ENCODE assay signal across 8 mouse cellular contexts in the genomic region with DNA sequence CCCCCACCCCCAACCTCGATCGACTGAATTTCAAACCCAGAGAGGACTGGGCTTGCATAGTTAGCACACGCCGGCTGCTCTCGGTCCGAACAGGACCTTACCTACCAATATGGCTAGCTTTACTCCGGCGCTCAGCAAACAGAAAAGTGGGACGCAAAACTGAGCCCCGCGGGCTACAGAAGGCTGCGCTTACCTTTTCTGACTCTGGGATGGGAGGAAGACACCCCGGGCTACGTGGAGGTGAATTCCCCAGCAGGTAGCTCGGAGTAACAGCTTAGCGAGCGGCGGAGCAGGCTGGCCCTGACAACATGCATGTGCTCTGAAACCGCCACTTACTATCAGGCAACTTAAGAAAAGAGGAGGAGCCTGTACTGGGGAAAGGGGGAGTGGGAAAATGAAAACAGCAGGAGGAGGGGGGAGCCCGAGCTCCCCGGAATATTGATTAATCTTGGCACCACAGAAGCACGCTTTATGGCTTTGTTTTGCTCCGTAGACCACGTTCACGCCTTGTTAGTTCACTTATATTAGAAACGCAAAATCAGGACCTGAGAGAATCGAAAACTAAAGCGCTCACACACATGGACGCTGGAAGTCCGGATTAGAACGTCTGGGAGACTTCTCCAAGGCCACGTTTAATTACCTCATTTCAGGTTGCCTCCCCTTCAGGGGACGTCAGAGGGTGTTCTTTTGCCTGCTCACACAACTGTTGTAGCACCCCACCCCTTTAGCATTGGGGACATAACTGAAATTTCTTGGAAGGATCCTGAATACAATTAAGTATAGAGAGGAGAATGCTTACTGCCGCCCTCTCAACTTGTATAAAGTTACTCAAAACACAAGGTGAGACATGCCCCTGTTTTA. TPM values are rescaled to one million over a fixed set of nuclear protein-coding genes. Genes with fewer than 3 reads are reported as not detected.
DNase-seq lines count a peak whose midpoint lies in the region; ATAC-seq and TF ChIP-seq lines count a peak whose summit lies in the region.

A gene (minus strand): TSS at position 619 of the 861 bp plus-strand sequence.

- no peak for TF ChIP-seq CTCF in thymus, adult 2 months (IDR thresholded peaks at IDR 0.05; ENCODE audit: borderline replicate concordance, control insufficient read depth, extremely low read depth, insufficient read depth, low read length, poor library complexity)
- no peak for TF ChIP-seq CTCF in midbrain, postnatal 0 days (IDR thresholded peaks at IDR 0.05)

- peak; percentile 6 for DNase-seq in thymus, adult 2 months
- no peak for DNase-seq in thymus, postnatal 10 days (ENCODE audit: low spot score in 2 of 2)
- peak; percentile 79 for DNase-seq in embryo, embryonic 9.5 days (ENCODE audit: extremely low spot score)
- DNase-seq in liver, embryonic 11.5 days (ENCODE audit: low spot score) = peak; percentile 63
- DNase-seq in midbrain, postnatal 0 days (ENCODE audit: low spot score) = peak; percentile 61
- DNase-seq in testis, postnatal 10 days (ENCODE audit: low spot score) = peak; percentile 45

- peaks cover 11% of the 10 kb centered on the region; the same call in 1 of the 2 replicates for H3K27me3 ChIP-seq in thymus, adult 2 months (ENCODE audit: control insufficient read depth, insufficient read depth, low read length)
- no peaks in the 10 kb centered on the region for H3K27me3 ChIP-seq in heart, embryonic 11.5 days (ENCODE audit: control insufficient read depth, insufficient read depth, low read length)
- H3K27me3 ChIP-seq in kidney, embryonic 15.5 days = 0 out of 2 replicates have a peak, but pooled peaks cover 8% of the 10 kb centered on the region
- H3K27me3 ChIP-seq in liver, embryonic 11.5 days (replicated peaks; ENCODE audit: control insufficient read depth, insufficient read depth, low read length) = no peaks in the 10 kb centered on the region
- no peaks in the 10 kb centered on the region for H3K27me3 ChIP-seq in midbrain, postnatal 0 days (ENCODE audit: insufficient read depth, low read length)

- no peaks in the 10 kb centered on the region for H3K9me3 ChIP-seq in heart, embryonic 11.5 days (replicated peaks; ENCODE audit: control insufficient read depth, low read length)
- no peaks in the 10 kb centered on the region for H3K9me3 ChIP-seq in kidney, embryonic 15.5 days (replicated peaks)
- H3K9me3 ChIP-seq in liver, embryonic 11.5 days (ENCODE audit: control insufficient read depth, low read length) = no peaks in the 10 kb centered on the region
- no peaks in the 10 kb centered on the region for H3K9me3 ChIP-seq in midbrain, postnatal 0 days (ENCODE audit: low read length)

- peak within 1 kb of the TSS; percentile 81 for H3K9ac ChIP-seq in heart, embryonic 11.5 days (ENCODE audit: low read depth, low read length)
- peak within 1 kb of the TSS; percentile 56 for H3K9ac ChIP-seq in kidney, embryonic 15.5 days
- H3K9ac ChIP-seq in liver, embryonic 11.5 days (ENCODE audit: low read depth, low read length) = peak within 1 kb of the TSS; percentile 66
- peak within 1 kb of the TSS; percentile 64 for H3K9ac ChIP-seq in midbrain, postnatal 0 days (replicated peaks; ENCODE audit: low read length, poor library complexity, severe bottlenecking)

- H3K4me2 ChIP-seq in heart, embryonic 11.5 days = peak within 1 kb of the TSS; percentile 78
- H3K4me2 ChIP-seq in kidney, embryonic 15.5 days = peak within 1 kb of the TSS; percentile 84
- H3K4me2 ChIP-seq in liver, embryonic 11.5 days = peak within 1 kb of the TSS; percentile 97
- H3K4me2 ChIP-seq in midbrain, postnatal 0 days (ENCODE audit: low read depth, low read length, poor library complexity, severe bottlenecking) = peak within 1 kb of the TSS; percentile 97

- peak; percentile 72 for ATAC-seq in heart, embryonic 11.5 days (replicated peaks; ENCODE audit: insufficient number of reproducible peaks, low FRiP score, low TSS enrichment)
- ATAC-seq in kidney, embryonic 15.5 days (replicated peaks; ENCODE audit: low FRiP score) = peak; percentile 95
- peak; percentile 89 for ATAC-seq in liver, embryonic 11.5 days (replicated peaks; ENCODE audit: low FRiP score)
- peak; percentile 83 for ATAC-seq in midbrain, postnatal 0 days (ENCODE audit: low FRiP score)

- H3K4me1 ChIP-seq in thymus, adult 2 months (replicated peaks; ENCODE audit: control insufficient read depth, insufficient read depth, low read length) = no peaks in the 10 kb centered on the region
- peaks cover 5% of the 10 kb centered on the region; the same call in 1 of the 2 replicates for H3K4me1 ChIP-seq in heart, embryonic 11.5 days (ENCODE audit: control insufficient read depth, insufficient read depth, low read length)
- peaks cover 8% of the 10 kb centered on the region; the same call in 1 of the 2 replicates for H3K4me1 ChIP-seq in kidney, embryonic 15.5 days
- H3K4me1 ChIP-seq in liver, embryonic 11.5 days (replicated peaks; ENCODE audit: control insufficient read depth, insufficient read depth, low read length) = peaks cover 6% of the 10 kb centered on the region; the same call in 1 of the 2 replicates
- no peaks in the 10 kb centered on the region for H3K4me1 ChIP-seq in midbrain, postnatal 0 days (ENCODE audit: insufficient read depth, low read length)

- no peaks in the 10 kb centered on the region for H3K36me3 ChIP-seq in thymus, adult 2 months (ENCODE audit: control insufficient read depth, insufficient read depth, low read length)
- peaks cover 2% of the 10 kb centered on the region; the same call in 1 of the 2 replicates for H3K36me3 ChIP-seq in heart, embryonic 11.5 days (ENCODE audit: control insufficient read depth, insufficient read depth, low read length)
- H3K36me3 ChIP-seq in kidney, embryonic 15.5 days = no peaks in the 10 kb centered on the region
- no peaks in the 10 kb centered on the region; the same call in 1 of the 2 replicates for H3K36me3 ChIP-seq in liver, embryonic 11.5 days (ENCODE audit: control insufficient read depth, insufficient read depth, low read length)
- no peaks in the 10 kb centered on the region for H3K36me3 ChIP-seq in midbrain, postnatal 0 days (ENCODE audit: insufficient read depth, low read length)

- peak within 1 kb of the TSS; percentile 37 for H3K4me3 ChIP-seq in thymus, adult 2 months (ENCODE audit: control insufficient read depth, insufficient read depth, low read length)
- peak within 1 kb of the TSS; percentile 79 for H3K4me3 ChIP-seq in heart, embryonic 11.5 days (ENCODE audit: low read depth, low read length)
- H3K4me3 ChIP-seq in kidney, embryonic 15.5 days (replicated peaks) = peak within 1 kb of the TSS; percentile 65
- peak within 1 kb of the TSS; percentile 67 for H3K4me3 ChIP-seq in liver, embryonic 11.5 days (ENCODE audit: low read depth, low read length)
- H3K4me3 ChIP-seq in midbrain, postnatal 0 days (ENCODE audit: low read depth, low read length) = peak within 1 kb of the TSS; percentile 66

- no peak for TF ChIP-seq POLR2A in thymus, adult 2 months (IDR thresholded peaks at IDR 0.05; ENCODE audit: control insufficient read depth, extremely low read depth, insufficient read depth, low read length, poor library complexity)

- 2% methylated on average over 34 of the region's 34 CpGs for WGBS in thymus, adult 2 months
- under 1% methylated on average over 34 of the region's 34 CpGs for WGBS in heart, embryonic 11.5 days (ENCODE audit: insufficient replicate concordance)
- under 1% methylated on average over 34 of the region's 34 CpGs for WGBS in kidney, embryonic 15.5 days
- 2% methylated on average over 34 of the region's 34 CpGs for WGBS in liver, embryonic 11.5 days
- under 1% methylated on average over 34 of the region's 34 CpGs for WGBS in midbrain, postnatal 0 days

- H3K27ac ChIP-seq in thymus, adult 2 months (ENCODE audit: control insufficient read depth, insufficient read depth, low read length) = peak within 1 kb of the TSS; percentile 37; the same call in 1 of the 2 replicates
- H3K27ac ChIP-seq in heart, embryonic 11.5 days (ENCODE audit: low read depth, low read length) = peak within 1 kb of the TSS; percentile 59; the same call in 1 of the 2 replicates
- peak within 1 kb of the TSS; percentile 45; the same call in 1 of the 2 replicates for H3K27ac ChIP-seq in kidney, embryonic 15.5 days
- H3K27ac ChIP-seq in liver, embryonic 11.5 days (ENCODE audit: low read depth, low read length) = no peak within 1 kb of the TSS
- H3K27ac ChIP-seq in midbrain, postnatal 0 days (ENCODE audit: low read depth, low read length) = no peak within 1 kb of the TSS; the same call in 1 of the 2 replicates

RNA-seq across cellular contexts. Expression of the gene that starts here (rescaled TPM):
- polyA plus RNA-seq in thymus, adult 2 months (2012; rRNA removed) = 19.2 and 23.1 TPM in 2 replicates
- polyA plus RNA-seq in heart, embryonic 11.5 days (2014; fragmentation: Nextera tagmentation; extraction: Ambion mirVana) = 22.7 and 23.7 TPM in 2 replicates
- 16.6 and 17.8 TPM in 2 replicates for polyA plus RNA-seq in kidney, embryonic 15.5 days (2015; fragmentation: Nextera tagmentation; extraction: Ambion mirVana)
- polyA plus RNA-seq in liver, embryonic 11.5 days (2014; fragmentation: Nextera tagmentation; extraction: Ambion mirVana) = 7.3 and 9.0 TPM in 2 replicates
- total RNA-seq in midbrain, postnatal 0 days (2014; rRNA removed) = 166 and 195 TPM in 2 replicates
- 145 and 147 TPM in 2 replicates for polyA plus RNA-seq in midbrain, postnatal 0 days (2015; fragmentation: Nextera tagmentation; extraction: Ambion mirVana)

Comparison
In these comparisons a context has a peak if more than half of its experiments do, and no peak if none do; other contexts are left out.
1. DNase-seq: peak in thymus, adult 2 months (single experiment), embryo, embryonic 9.5 days (single experiment), liver, embryonic 11.5 days (single experiment), midbrain, postnatal 0 days (single experiment) and testis, postnatal 10 days (single experiment); none in thymus, postnatal 10 days (0 of 2).
2. H3K27ac ChIP-seq: peak in thymus, adult 2 months (single experiment), heart, embryonic 11.5 days (single experiment) and kidney, embryonic 15.5 days (single experiment); none in liver, embryonic 11.5 days (single experiment) and midbrain, postnatal 0 days (single experiment).
3. Peak in every context shown above with its lines, with median percentiles within 50 percentile points of each other: H3K4me3 ChIP-seq, ATAC-seq, H3K4me2 ChIP-seq and H3K9ac ChIP-seq.